Mouse (Mus musculus) liver, adult 2 months (tissue): Measurements from ENCODE around the gene Sdha. TPM values are rescaled to one million over a fixed set of nuclear protein-coding genes. Genes with fewer than 3 reads are reported as not detected.

Experiments used
- DNase-seq: peaks from one replicate; pipeline ENCODE4 v3.0.0-alpha.2; 2011; ENCODE audit warnings: low read depth, low spot score; ENCODE audit errors: extremely low read depth
- H3K27ac ChIP-seq: fragments of 200-500 bp; replicated peaks from 2 replicates; pipeline ENCODE4 v1.5.1; 2012; ENCODE audit warnings: low read depth, mild to moderate bottlenecking, control low read depth, inconsistent platforms, low read length; ENCODE audit not compliant: insufficient read depth
- H3K27me3 ChIP-seq: fragments of 200-500 bp; 2 replicates; pipeline ENCODE4 v1.6.1; 2012; ENCODE audit warnings: mild to moderate bottlenecking, moderate library complexity, low read length, inconsistent platforms; ENCODE audit not compliant: control insufficient read depth, insufficient read depth
- H3K36me3 ChIP-seq: fragments of 200-500 bp; 2 replicates; pipeline ENCODE4 v1.6.1; 2012; ENCODE audit warnings: low read length, inconsistent platforms; ENCODE audit not compliant: control insufficient read depth, insufficient read depth
- H3K4me1 ChIP-seq: fragments of 200-500 bp; 2 replicates; pipeline ENCODE4 v1.6.1; 2011; ENCODE audit warnings: low read length; ENCODE audit not compliant: control insufficient read depth, insufficient read depth
- H3K4me3 ChIP-seq: fragments of 200-500 bp; 2 replicates; pipeline ENCODE4 v1.5.1; 2011; ENCODE audit warnings: low read depth, mild to moderate bottlenecking, control low read depth, low read length, moderate library complexity; ENCODE audit not compliant: insufficient read depth
- H3K79me2 ChIP-seq: fragments of 200-500 bp; 2 replicates; pipeline ENCODE4 v1.6.1; 2012; ENCODE audit warnings: inconsistent platforms, mild to moderate bottlenecking, low read length, moderate library complexity; ENCODE audit not compliant: control insufficient read depth, insufficient read depth
- H3K9ac ChIP-seq: fragments of 200-500 bp; 2 replicates; pipeline ENCODE4 v1.6.1; 2012; ENCODE audit warnings: low read depth, mild to moderate bottlenecking, control low read depth, inconsistent platforms, low read length
- CTCF ChIP-seq: fragments of 200-500 bp; IDR thresholded peaks from 2 replicates; pipeline ENCODE4 v1.5.1; 2011; ENCODE audit warnings: low read depth, low read length, control low read depth
- POLR2A ChIP-seq: fragments of 200-500 bp; IDR thresholded peaks from 2 replicates; pipeline ENCODE4 v1.6.1; 2011; ENCODE audit warnings: low read length, control low read depth; ENCODE audit not compliant: insufficient read depth; ENCODE audit errors: extremely low read depth
- WGBS: fragments of 180-500 bp; shearing (Covaris S2); methylation state at CpG from one replicate; pipeline ENCODE4 v1.1.7; 2018; 5-methylcytosine and 5-hydroxymethylcytosine counted together
- polyA plus RNA-seq: library from polyadenylated mRNA; depleted of rRNA; stranded (reverse); fragments of >200 nt; gene quantifications from 2 replicates; pipeline ENCODE4 v1.2.3, GENCODE M21; 2012; rRNA removed
- total RNA-seq: library from RNA; depleted of rRNA; stranded (reverse); fragments of >200 nt; gene quantifications from 2 replicates; pipeline ENCODE4 v1.2.3, GENCODE M21; 2014; rRNA removed

Gene Sdha
- 293 and 295 TPM in 2 replicates for total RNA-seq
- 199 and 223 TPM in 2 replicates for polyA plus RNA-seq

DNA sequence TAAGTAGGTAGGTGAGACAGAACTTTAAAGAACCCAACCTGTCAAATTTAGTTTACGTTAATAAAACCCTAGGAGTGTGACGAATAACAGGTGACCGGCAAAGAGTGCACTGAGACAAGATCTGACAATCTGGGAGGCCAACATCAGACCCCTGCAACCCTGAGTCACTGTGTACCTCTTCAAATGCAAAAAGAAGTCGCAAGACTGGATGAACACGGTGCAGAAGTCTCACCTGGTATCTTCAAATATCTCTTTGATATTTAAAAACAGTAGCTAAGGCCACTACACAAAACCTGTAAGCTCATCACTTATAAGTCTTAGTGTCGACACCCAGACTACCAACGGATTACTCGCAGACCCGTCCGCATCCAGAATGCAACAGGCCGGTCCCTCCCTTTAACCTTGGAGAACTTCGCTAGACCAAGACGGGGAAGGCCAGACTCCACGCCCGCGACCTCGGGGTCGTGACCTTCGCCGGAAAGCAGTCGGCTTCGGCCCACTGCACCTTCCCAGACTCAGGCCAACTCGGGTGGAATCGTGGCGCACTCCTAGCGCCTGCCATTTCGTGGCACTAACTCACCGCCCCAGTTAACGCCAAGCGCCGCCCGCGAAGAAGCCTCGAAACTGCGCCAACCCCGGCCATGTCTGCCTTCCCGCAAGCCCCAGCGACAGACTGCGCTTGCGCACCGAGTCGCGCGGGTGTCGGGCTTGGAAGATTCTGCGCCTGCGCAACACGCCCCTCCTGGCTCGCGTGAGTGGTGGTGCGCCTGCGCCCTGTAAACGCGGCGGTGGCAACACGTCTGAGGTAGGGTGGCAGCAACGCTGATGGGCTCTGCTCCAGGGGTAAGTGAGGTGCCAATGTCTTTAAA is at the start of gene Sdha, which contains the start of gene Ccdc127:
Sdha (minus strand) TSS at position 715 of the 869 bp plus-strand sequence.
Ccdc127 (plus strand) TSS at position 744 of the 869 bp plus-strand sequence.
- H3K4me3 ChIP-seq, result peak within 1 kb of the TSS; percentile 77
- under 1% methylated on average over 57 of the region's 57 CpGs for WGBS
- DNase-seq, result peak; percentile 86
- H3K36me3 ChIP-seq, result peaks cover 11% of the 10 kb centered on the region
- peak within 1 kb of the TSS; percentile 90 for H3K27ac ChIP-seq
- H3K9ac ChIP-seq, result peak within 1 kb of the TSS; percentile 94
- H3K27me3 ChIP-seq, result no peaks in the 10 kb centered on the region
- peak; percentile 91 for TF ChIP-seq POLR2A
- no peak for TF ChIP-seq CTCF
- H3K79me2 ChIP-seq, result no peaks in the 10 kb centered on the region
- peaks cover 7% of the 10 kb centered on the region; the same call in 1 of the 2 replicates for H3K4me1 ChIP-seq

DNA sequence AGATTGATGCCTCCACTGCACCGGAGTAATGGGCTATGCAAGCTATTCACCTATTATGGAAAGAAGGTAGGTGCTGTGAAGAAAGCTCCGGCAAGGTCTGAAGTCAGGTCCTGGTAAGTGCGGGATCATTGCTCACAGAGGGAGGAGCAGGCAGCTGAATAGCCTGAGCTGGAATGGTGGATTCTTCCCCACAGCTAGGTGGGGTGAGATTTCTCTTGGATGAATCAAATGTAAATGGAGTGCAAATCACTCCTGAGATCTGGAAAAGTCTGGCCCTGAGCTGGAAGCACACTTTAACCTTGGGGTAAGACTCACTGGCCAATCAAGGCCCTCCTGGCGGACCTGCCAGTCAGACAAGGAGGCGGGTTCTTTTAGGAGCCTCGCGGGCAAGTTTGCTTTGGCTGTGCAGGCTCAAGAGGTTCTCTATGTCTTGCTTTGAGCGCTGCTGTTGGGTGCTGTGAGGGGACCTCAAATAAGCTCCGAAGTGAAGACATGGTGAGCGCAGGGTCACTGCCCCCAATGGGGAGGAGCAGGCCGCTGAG is 49.3 kb upstream of the Sdha start, which contains the start of gene Ftl1-ps1:
Ftl1-ps1 (plus strand) TSS at position 397 of the 542 bp plus-strand sequence.
- WGBS, result 26% methylated on average over 11 of the region's 11 CpGs
- H3K36me3 ChIP-seq, result no peaks in the 10 kb centered on the region
- no peaks in the 10 kb centered on the region for H3K27me3 ChIP-seq
- TF ChIP-seq CTCF (no peak), POLR2A (no peak)
- no peak within 1 kb of the TSS for H3K4me3 ChIP-seq
- H3K79me2 ChIP-seq, result no peaks in the 10 kb centered on the region
- peak; percentile 51 for DNase-seq
- no peak within 1 kb of the TSS for H3K27ac ChIP-seq
- no peaks in the 10 kb centered on the region for H3K4me1 ChIP-seq
- no peak within 1 kb of the TSS for H3K9ac ChIP-seq

DNA sequence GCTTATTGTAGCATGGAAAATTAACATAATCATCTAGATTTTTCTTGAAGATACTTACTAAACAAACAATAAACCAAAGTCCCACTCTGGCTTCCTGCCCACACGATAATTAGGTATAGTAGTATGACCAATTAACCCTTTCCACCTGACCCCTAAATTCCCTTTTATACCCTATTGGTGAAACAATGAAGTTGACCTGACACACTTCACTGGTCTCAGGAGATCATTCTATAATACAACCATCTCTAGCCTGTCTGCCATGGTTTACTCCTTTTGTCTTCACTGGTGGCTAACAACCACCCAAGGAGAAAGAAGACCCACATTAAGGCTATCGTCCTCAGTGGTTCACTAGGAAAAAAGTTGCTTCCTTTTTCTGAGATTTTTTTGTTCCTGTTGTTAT is 41.1 kb upstream of the Sdha start:
- Histone ChIP-seq H3K27ac (no peak overlapping the region), H3K4me1 (no peaks in the 10 kb centered on the region), H3K4me3 (no peak overlapping the region), H3K36me3 (no peaks in the 10 kb centered on the region), H3K9ac (no peak overlapping the region), H3K27me3 (no peaks in the 10 kb centered on the region), H3K79me2 (no peaks in the 10 kb centered on the region)
- DNase-seq, result no peak
- no peak for TF ChIP-seq POLR2A
- TF ChIP-seq CTCF, result no peak
- 68% methylated on average over 2 of the region's 2 CpGs for WGBS

DNA sequence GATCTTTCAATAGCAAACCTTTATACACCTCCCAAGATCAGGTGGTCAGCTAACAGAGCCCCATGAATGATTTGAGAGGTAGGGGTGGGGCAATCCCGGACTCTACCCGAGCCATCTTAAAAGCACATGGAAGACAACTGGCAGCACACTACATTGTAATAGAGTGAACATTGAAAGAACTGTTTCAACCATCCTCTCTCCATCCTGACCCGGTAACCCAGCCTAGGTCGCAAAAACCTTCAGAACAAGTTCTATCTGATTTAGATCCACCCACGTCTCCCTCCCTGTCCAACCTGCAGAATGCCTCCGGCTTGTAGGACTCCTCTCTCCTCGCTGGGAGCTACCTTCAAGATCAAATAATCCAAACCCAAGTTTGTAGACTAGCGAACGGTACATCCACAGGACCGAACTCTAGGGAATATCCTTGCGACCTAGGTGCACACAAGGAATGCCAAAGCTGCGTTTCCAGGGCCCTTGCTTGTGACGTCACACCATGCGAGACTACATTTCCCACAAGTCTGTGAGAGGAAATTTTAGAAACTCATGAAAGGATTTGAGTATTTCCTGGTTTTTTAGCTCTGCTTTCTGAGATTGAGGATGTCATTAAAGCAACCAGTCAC is 40.4 kb upstream of the Sdha start, which contains the start of gene Zfp72:
Zfp72 (minus strand) TSS at position 466 of the 620 bp plus-strand sequence.
- H3K79me2 ChIP-seq, result no peaks in the 10 kb centered on the region
- H3K4me3 ChIP-seq, result peak within 1 kb of the TSS; percentile 60
- peak; percentile 87 for DNase-seq
- H3K27me3 ChIP-seq, result no peaks in the 10 kb centered on the region
- 1% methylated on average over 14 of the region's 14 CpGs for WGBS
- TF ChIP-seq POLR2A, result no peak
- TF ChIP-seq CTCF, result no peak
- H3K36me3 ChIP-seq, result no peaks in the 10 kb centered on the region
- peak within 1 kb of the TSS; percentile 52 for H3K9ac ChIP-seq
- no peaks in the 10 kb centered on the region for H3K4me1 ChIP-seq
- H3K27ac ChIP-seq, result no peak within 1 kb of the TSS

DNA sequence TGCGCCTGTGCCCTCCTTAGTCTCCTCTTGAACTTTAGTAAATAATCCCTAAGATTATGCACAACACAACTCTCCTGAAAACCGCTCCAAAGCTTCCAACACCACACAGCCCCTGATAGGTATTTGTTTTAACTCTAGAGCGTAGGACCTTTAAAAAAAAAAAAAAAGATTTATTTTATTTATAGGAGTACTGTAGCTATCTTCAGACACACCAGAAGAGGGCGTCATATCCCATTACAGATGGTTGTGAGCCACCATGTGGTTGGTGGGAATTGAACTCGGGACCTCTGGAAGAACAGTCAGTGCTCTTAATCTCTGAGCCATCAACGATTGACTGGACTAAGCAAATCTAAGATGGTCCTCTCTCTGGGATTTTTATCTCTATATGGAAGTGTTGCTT is 39.6 kb upstream of the Sdha start:
- no peaks in the 10 kb centered on the region for H3K36me3 ChIP-seq
- 64% methylated on average over 6 of the region's 6 CpGs for WGBS
- no peak overlapping the region for H3K4me3 ChIP-seq
- no peak for DNase-seq
- no peaks in the 10 kb centered on the region for H3K27me3 ChIP-seq
- H3K9ac ChIP-seq, result no peak overlapping the region
- no peak overlapping the region for H3K27ac ChIP-seq
- no peaks in the 10 kb centered on the region for H3K4me1 ChIP-seq
- no peaks in the 10 kb centered on the region for H3K79me2 ChIP-seq
- TF ChIP-seq POLR2A (no peak), CTCF (no peak)
